Mouse (Mus musculus) neutrophil, adult 65 days (primary cell): Measurements from ENCODE around the gene 4930447F04Rik. TPM values are rescaled to one million over a fixed set of nuclear protein-coding genes. Genes with fewer than 3 reads are reported as not detected.

Source experiments
- total RNA-seq: library from RNA; stranded (reverse); gene quantifications from 2 replicates; pipeline ENCODE4 v1.2.4, GENCODE M21; 2023

Gene 4930447F04Rik
- not detected in 2 replicates for total RNA-seq

GRCm38 (mm10) chrX:66304124-66304523 is at the start of gene 4930447F04Rik:
Gene 4930447F04Rik, minus strand, starts transcription at chrX:66304224.

